Comparison of ENCODE assay signal across 9 mouse cellular contexts in the genomic region with DNA sequence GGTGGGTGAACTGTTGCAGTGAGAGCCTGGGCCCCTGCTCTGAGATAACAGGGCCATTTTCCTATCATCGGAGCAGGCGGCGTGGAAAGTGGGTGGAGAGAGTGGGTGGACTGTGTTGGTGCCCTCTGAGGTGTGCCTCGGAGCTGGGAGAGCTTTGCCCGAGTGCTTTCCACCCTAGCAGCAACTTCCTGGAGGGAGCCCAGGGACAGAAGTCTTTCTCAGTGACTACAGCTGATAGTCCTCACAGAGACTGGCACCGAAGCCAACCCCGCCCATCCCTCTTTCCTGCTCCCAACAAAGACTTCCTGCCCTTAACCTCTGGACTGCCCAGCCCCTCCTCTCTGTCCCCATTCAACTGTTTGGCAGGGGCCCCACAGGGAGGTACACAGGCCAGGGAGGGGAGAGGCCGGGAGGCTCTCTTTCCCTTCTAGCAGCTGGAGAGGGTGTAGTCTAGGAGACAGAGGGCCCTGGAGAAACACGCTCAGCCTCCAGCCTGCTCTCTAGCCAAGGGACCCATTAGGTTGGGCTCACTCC. TPM values are rescaled to one million over a fixed set of nuclear protein-coding genes. Genes with fewer than 3 reads are reported as not detected.
DNase-seq lines count a peak whose midpoint lies in the region; ATAC-seq lines count a peak whose summit lies in the region.
"Had no signal": no experiment of that assay in that cellular context is flagged by ENCODE, and none has a peak within 500 bp of the region (broad histone marks: within the 10 kb centered on the region; RNA-seq: fewer than 3 reads in every experiment).

No protein-coding gene starts in this region.

- H3K4me2 ChIP-seq in forebrain, embryonic 15.5 days (replicated peaks): no peak overlapping the region
- peak overlapping the region; percentile 26 for H3K4me2 ChIP-seq in lung, embryonic 15.5 days

- H3K27me3 ChIP-seq in forebrain, embryonic 15.5 days: no peaks in the 10 kb centered on the region
- H3K27me3 ChIP-seq in lung, embryonic 15.5 days: no peaks in the 10 kb centered on the region

- DNase-seq in 3T3-L1 (ENCODE audit: low read depth, low spot score): peak; percentile 52
- peak; percentile 92 to 93 for DNase-seq in adrenal gland, postnatal 36 days
- DNase-seq in heart, postnatal 36 days: peak; percentile 89
- DNase-seq in layer of hippocampus, adult 18-20 months (ENCODE audit: low spot score in 2 of 2): peak; percentile 35 to 46
- peak; percentile 82 for DNase-seq in ovary, postnatal 36 days (ENCODE audit: low spot score)
- peak; percentile 60 for DNase-seq in urinary bladder, adult 2 months (ENCODE audit: low spot score)

- peak; percentile 56 for ATAC-seq in forebrain, embryonic 15.5 days (replicated peaks)
- ATAC-seq in lung, embryonic 15.5 days (ENCODE audit: borderline replicate concordance, extremely low read depth, low FRiP score, low TSS enrichment): peak; percentile 96

- 7% methylated on average over 9 of the region's 9 CpGs for WGBS in forebrain, embryonic 15.5 days
- 8% methylated on average over 9 of the region's 9 CpGs for WGBS in lung, embryonic 15.5 days

- H3K9ac ChIP-seq in forebrain, embryonic 15.5 days (replicated peaks): no peak overlapping the region
- H3K9ac ChIP-seq in lung, embryonic 15.5 days: no peak overlapping the region

- intact Hi-C loops in heart, postnatal 36 days (cut with DNase I): loop anchor here (1.0 to 5.0 kb wide), 3 partner anchors 30 to 56 kb away; no protein-coding TSS in a partner anchor

- H3K36me3 ChIP-seq in forebrain, embryonic 15.5 days: no peaks in the 10 kb centered on the region
- H3K36me3 ChIP-seq in lung, embryonic 15.5 days: no peaks in the 10 kb centered on the region

- peak overlapping the region; percentile 85 for H3K27ac ChIP-seq in forebrain, embryonic 15.5 days (replicated peaks)
- H3K27ac ChIP-seq in lung, embryonic 15.5 days: peak overlapping the region; percentile 87

- H3K4me3 ChIP-seq in forebrain, embryonic 15.5 days: no peak overlapping the region
- no peak overlapping the region for H3K4me3 ChIP-seq in lung, embryonic 15.5 days
- H3K4me3 ChIP-seq: myocyte had no signal

- peaks cover 48% of the 10 kb centered on the region for H3K4me1 ChIP-seq in forebrain, embryonic 15.5 days
- H3K4me1 ChIP-seq in lung, embryonic 15.5 days: peaks cover 58% of the 10 kb centered on the region

- no peaks in the 10 kb centered on the region for H3K9me3 ChIP-seq in forebrain, embryonic 15.5 days
- H3K9me3 ChIP-seq in lung, embryonic 15.5 days: no peaks in the 10 kb centered on the region

RNA-seq across cellular contexts. Expression of a gene that starts 13.9 kb away (rescaled TPM):
- 10 to 100 TPM; 74.6 to 95.5 TPM for total RNA-seq in adrenal gland, postnatal 36 days (2021)
- 27.6 and 29.8 TPM in 2 replicates for polyA plus RNA-seq in forebrain, embryonic 15.5 days (2015; fragmentation: Nextera tagmentation; extraction: Ambion mirVana)
- total RNA-seq in heart, postnatal 36 days (2021): 100 to 1,000 TPM in 1 of 2 experiments, 10 to 100 TPM in 1; 92.3 to 101 TPM
- total RNA-seq in layer of hippocampus, adult 18-20 months (2021): 10 to 100 TPM; 50.9 to 56.1 TPM
- 23.1 and 24.6 TPM in 2 replicates for polyA plus RNA-seq in lung, embryonic 15.5 days (2015; fragmentation: Nextera tagmentation; extraction: Ambion mirVana)
- 20.8 and 25.9 TPM in 2 replicates for polyA plus RNA-seq in urinary bladder, adult 2 months (2012; rRNA removed)

RNA-seq across cellular contexts. Expression of a gene that starts 34.3 kb away (rescaled TPM):
- 10 to 100 TPM; 58.9 to 72.9 TPM for total RNA-seq in adrenal gland, postnatal 36 days (2021)
- polyA plus RNA-seq in forebrain, embryonic 15.5 days (2015; fragmentation: Nextera tagmentation; extraction: Ambion mirVana): 7.8 and 7.9 TPM in 2 replicates
- total RNA-seq in heart, postnatal 36 days (2021): 10 to 100 TPM; 48.6 to 50.6 TPM
- 10 to 100 TPM; 19.4 to 19.9 TPM for total RNA-seq in layer of hippocampus, adult 18-20 months (2021)
- 19.0 and 19.6 TPM in 2 replicates for polyA plus RNA-seq in lung, embryonic 15.5 days (2015; fragmentation: Nextera tagmentation; extraction: Ambion mirVana)
- polyA plus RNA-seq in urinary bladder, adult 2 months (2012; rRNA removed): 20.6 and 25.2 TPM in 2 replicates

RNA-seq across cellular contexts. Expression of a gene that starts 35.4 kb away (rescaled TPM):
- total RNA-seq in adrenal gland, postnatal 36 days (2021): 10 to 100 TPM; 17.1 to 21.4 TPM
- polyA plus RNA-seq in forebrain, embryonic 15.5 days (2015; fragmentation: Nextera tagmentation; extraction: Ambion mirVana): 24.2 and 25.9 TPM in 2 replicates
- total RNA-seq in heart, postnatal 36 days (2021): 1 to 10 TPM; 8.7 to 9.7 TPM
- total RNA-seq in layer of hippocampus, adult 18-20 months (2021): 10 to 100 TPM; 11.1 to 11.4 TPM
- polyA plus RNA-seq in lung, embryonic 15.5 days (2015; fragmentation: Nextera tagmentation; extraction: Ambion mirVana): 37.3 and 43.0 TPM in 2 replicates
- 18.7 and 21.4 TPM in 2 replicates for polyA plus RNA-seq in urinary bladder, adult 2 months (2012; rRNA removed)

RNA-seq across cellular contexts. Expression of a gene that starts 44.7 kb away (rescaled TPM):
- total RNA-seq in adrenal gland, postnatal 36 days (2021): 10 to 100 TPM in 1 of 2 experiments, 1 to 10 TPM in 1; 4.9 to 10.9 TPM
- 1.0 and 1.1 TPM in 2 replicates for polyA plus RNA-seq in forebrain, embryonic 15.5 days (2015; fragmentation: Nextera tagmentation; extraction: Ambion mirVana)
- total RNA-seq in heart, postnatal 36 days (2021): 10 to 100 TPM; 18.7 to 21.2 TPM
- 1 to 10 TPM; 2.5 to 3.0 TPM for total RNA-seq in layer of hippocampus, adult 18-20 months (2021)
- polyA plus RNA-seq in lung, embryonic 15.5 days (2015; fragmentation: Nextera tagmentation; extraction: Ambion mirVana): 35.1 and 40.1 TPM in 2 replicates
- 42.4 and 54.0 TPM in 2 replicates for polyA plus RNA-seq in urinary bladder, adult 2 months (2012; rRNA removed)

Comparison
In these comparisons a context has a peak if more than half of its experiments do, and no peak if none do; other contexts are left out.
1. DNase-seq: peak in every context shown above with its lines; median percentile 92 in adrenal gland, postnatal 36 days; 89 in heart, postnatal 36 days; 82 in ovary, postnatal 36 days; 60 in urinary bladder, adult 2 months; 52 in 3T3-L1; 40 in layer of hippocampus, adult 18-20 months.